Mouse (Mus musculus) heart, embryonic 15.5 days (tissue): ENCODE measurements around the gene Tmem247. TPM values are rescaled to one million over a fixed set of nuclear protein-coding genes. Genes with fewer than 3 reads are reported as not detected.

Experiments used
- ATAC-seq: fragments of 200-750 bp; cut with Nextera tagmentation; replicated peaks from 2 replicates; pipeline ENCODE4 v1.8.0; 2017; ENCODE audit warnings: low read depth, moderate TSS enrichment; ENCODE audit not compliant: insufficient number of reproducible peaks, insufficient read depth, low FRiP score
- H3K27ac ChIP-seq: fragments of 300-500 bp; sonication (generic); 2 replicates; pipeline ENCODE4 v1.5.1; 2015; ENCODE audit warnings: mild to moderate bottlenecking, inconsistent platforms
- H3K27me3 ChIP-seq: fragments of 300-500 bp; sonication (generic); 2 replicates; pipeline ENCODE4 v1.6.1; 2015; ENCODE audit warnings: inconsistent platforms
- H3K36me3 ChIP-seq: fragments of 300-500 bp; sonication (generic); 2 replicates; pipeline ENCODE4 v1.6.1; 2015; ENCODE audit warnings: mild to moderate bottlenecking, inconsistent platforms
- H3K4me1 ChIP-seq: fragments of 300-500 bp; sonication (generic); replicated peaks from 2 replicates; pipeline ENCODE4 v1.6.1; 2015; ENCODE audit warnings: inconsistent platforms
- H3K4me2 ChIP-seq: fragments of 300-500 bp; sonication (generic); 2 replicates; pipeline ENCODE4 v1.6.1; 2015; ENCODE audit warnings: inconsistent platforms, mild to moderate bottlenecking, moderate library complexity
- H3K4me3 ChIP-seq: fragments of 300-500 bp; sonication (generic); 2 replicates; pipeline ENCODE4 v1.5.1; 2015; ENCODE audit warnings: mild to moderate bottlenecking, inconsistent platforms
- H3K9ac ChIP-seq: fragments of 300-500 bp; sonication (generic); 2 replicates; pipeline ENCODE4 v1.6.1; 2015; ENCODE audit warnings: mild to moderate bottlenecking, inconsistent platforms
- H3K9me3 ChIP-seq: fragments of 300-500 bp; sonication (generic); replicated peaks from 2 replicates; pipeline ENCODE4 v1.6.1; 2016; ENCODE audit warnings: inconsistent platforms
- WGBS: fragments of 180-500 bp; shearing (Covaris S2); methylation state at CpG from one replicate; pipeline ENCODE4 v1.1.7; 2015; ENCODE audit warnings: mixed read lengths; 5-methylcytosine and 5-hydroxymethylcytosine counted together
- polyA plus RNA-seq: library from polyadenylated mRNA; unstranded; fragments of >200 nt; fragmentation: Nextera tagmentation; extraction: Ambion mirVana; gene quantifications from 2 replicates; pipeline ENCODE4 v1.2.1, GENCODE M21; 2015

The Tmem247 gene
- polyA plus RNA-seq: not detected in 2 replicates

- Histone ChIP-seq H3K4me3 (no peak within 1 kb of the TSS), H3K36me3 (no peaks in the 10 kb centered on the region), H3K9ac (no peak within 1 kb of the TSS), H3K27ac (no peak within 1 kb of the TSS), H3K4me2 (no peak within 1 kb of the TSS), H3K4me1 (no peaks in the 10 kb centered on the region), H3K9me3 (no peaks in the 10 kb centered on the region), H3K27me3 (no peaks in the 10 kb centered on the region)
- 83% methylated on average over 10 of the region's 10 CpGs for WGBS
- ATAC-seq: no peak
Measured at GRCm38 (mm10) chr17:86917048-86917447, at the start of gene Tmem247. TSS of gene Tmem247 (plus strand) at chr17:86917348.

- Histone ChIP-seq H3K9me3 (no peaks in the 10 kb centered on the region), H3K27me3 (no peaks in the 10 kb centered on the region), H3K4me1 (no peaks in the 10 kb centered on the region), H3K4me3 (no peak overlapping the region), H3K36me3 (no peaks in the 10 kb centered on the region), H3K4me2 (no peak overlapping the region), H3K9ac (no peak overlapping the region), H3K27ac (no peak overlapping the region)
- 88% methylated on average over 8 of the region's 8 CpGs for WGBS
- no peak for ATAC-seq
Measured at GRCm38 (mm10) chr17:86870586-86870985, 46.6 kb upstream of the Tmem247 start.

GRCm38 (mm10) chr17:86872643-86873042 is 44.5 kb upstream of the Tmem247 start:
- ATAC-seq: no peak
- no peaks in the 10 kb centered on the region for H3K27me3 ChIP-seq
- H3K9me3 ChIP-seq: no peaks in the 10 kb centered on the region
- H3K36me3 ChIP-seq: no peaks in the 10 kb centered on the region
- no peaks in the 10 kb centered on the region for H3K4me1 ChIP-seq
- H3K4me2 ChIP-seq: no peak overlapping the region
- WGBS: 51% methylated on average over 6 of the region's 6 CpGs
- no peak overlapping the region for H3K4me3 ChIP-seq
- H3K27ac ChIP-seq: no peak overlapping the region
- no peak overlapping the region for H3K9ac ChIP-seq

- Histone ChIP-seq H3K36me3 (no peaks in the 10 kb centered on the region), H3K4me1 (no peaks in the 10 kb centered on the region), H3K27me3 (no peaks in the 10 kb centered on the region), H3K27ac (no peak overlapping the region), H3K9ac (no peak overlapping the region), H3K4me2 (no peak overlapping the region), H3K4me3 (no peak overlapping the region), H3K9me3 (no peaks in the 10 kb centered on the region)
- no peak for ATAC-seq
- WGBS: 80% methylated on average over 9 of the region's 9 CpGs
Measured at GRCm38 (mm10) chr17:86876940-86877339, 40.2 kb upstream of the Tmem247 start.

GRCm38 (mm10) chr17:86877747-86878146 is 39.4 kb upstream of the Tmem247 start:
- Histone ChIP-seq H3K9ac (no peak overlapping the region), H3K9me3 (no peaks in the 10 kb centered on the region), H3K27me3 (no peaks in the 10 kb centered on the region), H3K36me3 (no peaks in the 10 kb centered on the region), H3K4me3 (no peak overlapping the region), H3K4me2 (no peak overlapping the region), H3K27ac (no peak overlapping the region), H3K4me1 (no peaks in the 10 kb centered on the region)
- ATAC-seq: no peak
- 58% methylated on average over 2 of the region's 2 CpGs for WGBS

- Histone ChIP-seq H3K27ac (no peak overlapping the region), H3K4me1 (no peaks in the 10 kb centered on the region), H3K4me2 (no peak overlapping the region), H3K36me3 (no peaks in the 10 kb centered on the region), H3K9ac (no peak overlapping the region), H3K9me3 (no peaks in the 10 kb centered on the region), H3K4me3 (no peak overlapping the region), H3K27me3 (no peaks in the 10 kb centered on the region)
- no peak for ATAC-seq
- WGBS: 82% methylated on average over 10 of the region's 10 CpGs
Measured at GRCm38 (mm10) chr17:86880056-86880455, 37.1 kb upstream of the Tmem247 start.

- no peak overlapping the region for H3K4me2 ChIP-seq
- H3K27me3 ChIP-seq: no peaks in the 10 kb centered on the region
- no peaks in the 10 kb centered on the region for H3K9me3 ChIP-seq
- no peaks in the 10 kb centered on the region for H3K36me3 ChIP-seq
- no peak overlapping the region for H3K27ac ChIP-seq
- H3K4me3 ChIP-seq: no peak overlapping the region
- WGBS: 53% methylated on average over 4 of the region's 4 CpGs
- H3K9ac ChIP-seq: no peak overlapping the region
- ATAC-seq: no peak
- H3K4me1 ChIP-seq: no peaks in the 10 kb centered on the region
Measured at GRCm38 (mm10) chr17:86880461-86881044, 36.6 kb upstream of the Tmem247 start.

GRCm38 (mm10) chr17:86895191-86895590 is 22.0 kb upstream of the Tmem247 start:
- Histone ChIP-seq H3K9me3 (no peaks in the 10 kb centered on the region), H3K27me3 (no peaks in the 10 kb centered on the region), H3K9ac (no peak overlapping the region), H3K4me3 (no peak overlapping the region), H3K4me2 (no peak overlapping the region), H3K36me3 (no peaks in the 10 kb centered on the region), H3K4me1 (no peaks in the 10 kb centered on the region), H3K27ac (no peak overlapping the region)
- 68% methylated on average over 4 of the region's 4 CpGs for WGBS
- no peak for ATAC-seq

GRCm38 (mm10) chr17:86897486-86898165 is 19.5 kb upstream of the Tmem247 start:
- Histone ChIP-seq H3K27ac (no peak overlapping the region), H3K9ac (no peak overlapping the region), H3K9me3 (no peaks in the 10 kb centered on the region), H3K4me2 (no peak overlapping the region), H3K4me3 (no peak overlapping the region), H3K27me3 (no peaks in the 10 kb centered on the region), H3K36me3 (no peaks in the 10 kb centered on the region), H3K4me1 (no peaks in the 10 kb centered on the region)
- no peak for ATAC-seq
- 87% methylated on average over 6 of the region's 6 CpGs for WGBS

GRCm38 (mm10) chr17:86899821-86900220 is 17.3 kb upstream of the Tmem247 start:
- no peak for ATAC-seq
- 73% methylated on average over 5 of the region's 5 CpGs for WGBS
- Histone ChIP-seq H3K9ac (no peak overlapping the region), H3K27me3 (no peaks in the 10 kb centered on the region), H3K27ac (no peak overlapping the region), H3K36me3 (no peaks in the 10 kb centered on the region), H3K4me3 (no peak overlapping the region), H3K4me1 (peaks cover 15% of the 10 kb centered on the region), H3K4me2 (no peak overlapping the region), H3K9me3 (no peaks in the 10 kb centered on the region)

- H3K27me3 ChIP-seq: no peaks in the 10 kb centered on the region
- no peaks in the 10 kb centered on the region for H3K36me3 ChIP-seq
- WGBS: 80% methylated on average over 5 of the region's 5 CpGs
- H3K9ac ChIP-seq: no peak overlapping the region
- no peak overlapping the region for H3K27ac ChIP-seq
- no peak overlapping the region for H3K4me2 ChIP-seq
- peaks cover 22% of the 10 kb centered on the region for H3K4me1 ChIP-seq
- no peak for ATAC-seq
- no peak overlapping the region for H3K4me3 ChIP-seq
- H3K9me3 ChIP-seq: no peaks in the 10 kb centered on the region
Measured at GRCm38 (mm10) chr17:86900564-86900963, 16.6 kb upstream of the Tmem247 start.
